Mouse (Mus musculus) megakaryocyte, embryonic 14.5 days (primary cell): ENCODE data around the gene Donson. TPM values are rescaled to one million over a fixed set of nuclear protein-coding genes. Genes with fewer than 3 reads are reported as not detected.
"Not testable (repeated sequence)": the region's sequence is repeated elsewhere in the genome, so short reads cannot be mapped to it uniquely, and the experiment has no call there.

Experiments
- H3K27me3 ChIP-seq: replicated peaks from 2 replicates; pipeline ENCODE3; 2012; ENCODE audit warnings: inconsistent platforms
- H3K36me3 ChIP-seq: replicated peaks from 2 replicates; pipeline ENCODE3; 2012; ENCODE audit warnings: low read length, inconsistent platforms, mixed read lengths
- H3K4me1 ChIP-seq: 2 replicates; pipeline ENCODE4 v1.6.1; 2012; ENCODE audit warnings: inconsistent platforms
- H3K4me3 ChIP-seq: replicated peaks from 2 replicates; pipeline ENCODE3; 2012; ENCODE audit warnings: moderate library complexity, mild to moderate bottlenecking, inconsistent platforms
- H3K9me3 ChIP-seq: 2 replicates; pipeline ENCODE4 v1.6.1; 2012; ENCODE audit warnings: inconsistent platforms
- FLI1 ChIP-seq: IDR thresholded peaks from 2 replicates; pipeline ENCODE4 v1.6.1; 2012; ENCODE audit warnings: low read length, inconsistent platforms, mixed read lengths
- GATA1 ChIP-seq: IDR thresholded peaks from 3 replicates; pipeline ENCODE4 v1.6.1; 2012; ENCODE audit warnings: mixed read lengths, low read length, inconsistent platforms, borderline replicate concordance
- polyA plus RNA-seq: library from polyadenylated mRNA; stranded (reverse); fragments of >175 nt; gene quantifications from 2 replicates; pipeline ENCODE4 v1.2.3, GENCODE M21; 2012; ENCODE audit warnings: low replicate concordance; ENCODE audit not compliant: insufficient read depth

Gene Donson
- polyA plus RNA-seq, 1 experiment, result 4.6 TPM

- TF ChIP-seq FLI1 (no peak), GATA1 (no peak)
- no peaks in the 10 kb centered on the region for H3K9me3 ChIP-seq
- H3K4me3 ChIP-seq, result peak within 1 kb of the TSS; percentile 96
- H3K4me1 ChIP-seq, result peaks cover 35% of the 10 kb centered on the region
- no peaks in the 10 kb centered on the region for H3K27me3 ChIP-seq
- H3K36me3 ChIP-seq, result peaks cover 31% of the 10 kb centered on the region
These were observed 41.7 kb downstream of the Donson start, which contains the start of gene Gart for GRCm38 (mm10) chr16:91646681-91647419. Gene Gart, minus strand, starts transcription at chr16:91646952.

- no peak for TF ChIP-seq GATA1
- H3K4me1 ChIP-seq, result peaks cover 28% of the 10 kb centered on the region
- no peaks in the 10 kb centered on the region for H3K27me3 ChIP-seq
- no peaks in the 10 kb centered on the region for H3K9me3 ChIP-seq
- H3K36me3 ChIP-seq, result peaks cover 31% of the 10 kb centered on the region
- H3K4me3 ChIP-seq, result peak overlapping the region; percentile 96
These were observed 42.5 kb downstream of the Donson start for GRCm38 (mm10) chr16:91645995-91646602.

DNA sequence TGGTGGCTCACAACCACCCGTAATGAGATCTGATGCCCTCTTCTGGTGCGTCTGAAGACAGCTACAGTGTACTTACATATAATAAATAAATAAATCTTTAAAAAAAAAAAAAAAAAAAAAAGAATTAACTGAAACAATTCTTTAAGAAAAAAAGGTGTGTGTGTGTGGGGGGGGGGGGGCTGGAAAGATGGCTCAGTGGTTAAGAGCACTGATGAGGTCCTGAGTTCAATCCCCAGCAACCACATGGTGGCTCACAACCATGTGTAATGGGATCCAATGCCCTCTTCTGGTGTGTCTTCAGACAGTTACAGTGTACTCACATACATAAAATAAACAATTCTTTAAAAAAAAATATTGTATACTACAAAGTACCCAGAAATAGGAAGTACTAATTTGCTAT lies 43.1 kb downstream of the Donson start:
- Histone ChIP-seq H3K4me3 (peak overlapping the region; percentile 96), H3K4me1 (peaks cover 24% of the 10 kb centered on the region), H3K36me3 (peaks cover 31% of the 10 kb centered on the region)
- not testable (repeated sequence) for H3K27me3 ChIP-seq, H3K9me3 ChIP-seq

DNA sequence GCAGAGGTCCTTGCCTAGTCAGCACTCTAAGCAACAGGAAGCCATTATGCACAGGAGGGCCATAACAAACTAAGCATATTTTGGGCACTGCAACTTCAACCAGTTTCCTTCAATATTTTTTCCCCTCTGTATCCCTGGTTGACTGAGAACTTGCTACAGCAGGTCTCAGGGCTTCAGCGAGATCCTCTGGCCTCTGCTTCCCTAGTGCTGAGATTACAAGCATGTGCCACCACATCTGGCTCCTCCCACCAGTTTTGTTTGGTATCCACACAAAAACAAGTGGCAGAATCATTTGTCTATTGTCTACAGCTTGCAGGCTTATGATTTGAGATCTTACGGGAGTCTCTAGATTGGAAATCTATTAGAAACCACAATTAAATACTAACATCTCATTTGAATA lies 43.7 kb downstream of the Donson start:
- Histone ChIP-seq H3K4me1 (peaks cover 20% of the 10 kb centered on the region), H3K9me3 (no peaks in the 10 kb centered on the region), H3K4me3 (peak overlapping the region; percentile 59), H3K36me3 (peaks cover 32% of the 10 kb centered on the region), H3K27me3 (no peaks in the 10 kb centered on the region)
- TF ChIP-seq GATA1 (no peak), FLI1 (no peak)

DNA sequence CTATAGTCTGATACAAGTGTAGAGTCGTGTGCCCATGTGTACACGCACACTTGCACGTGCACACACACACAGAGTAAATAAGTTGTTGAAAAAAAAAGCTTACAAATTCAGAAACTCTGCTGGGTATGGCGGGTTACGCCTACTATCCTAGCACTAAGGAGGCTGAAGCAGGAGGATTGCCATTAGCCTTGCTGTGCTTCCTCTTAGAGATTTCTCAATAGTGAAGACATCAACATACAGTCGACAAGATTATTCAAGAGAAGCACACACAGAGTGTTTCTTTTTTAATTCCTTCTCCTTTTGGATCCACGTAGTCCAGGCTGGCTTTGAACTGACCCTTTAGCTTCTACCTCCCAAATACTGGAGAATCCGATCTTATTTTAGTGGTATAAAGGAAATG lies 48.4 kb downstream of the Donson start:
- H3K27me3 ChIP-seq, result no peaks in the 10 kb centered on the region
- H3K4me1 ChIP-seq, result peaks cover 10% of the 10 kb centered on the region
- H3K36me3 ChIP-seq, result peaks cover 79% of the 10 kb centered on the region
- no peaks in the 10 kb centered on the region for H3K9me3 ChIP-seq
- TF ChIP-seq FLI1 (no peak), GATA1 (no peak)
- no peak overlapping the region for H3K4me3 ChIP-seq

- TF ChIP-seq FLI1 (no peak), GATA1 (no peak)
- no peaks in the 10 kb centered on the region for H3K27me3 ChIP-seq
- H3K4me3 ChIP-seq, result no peak overlapping the region
- peaks cover 9% of the 10 kb centered on the region for H3K4me1 ChIP-seq
- H3K36me3 ChIP-seq, result peaks cover 84% of the 10 kb centered on the region
- H3K9me3 ChIP-seq, result no peaks in the 10 kb centered on the region
These were observed 48.9 kb downstream of the Donson start for GRCm38 (mm10) chr16:91639636-91640035.

DNA sequence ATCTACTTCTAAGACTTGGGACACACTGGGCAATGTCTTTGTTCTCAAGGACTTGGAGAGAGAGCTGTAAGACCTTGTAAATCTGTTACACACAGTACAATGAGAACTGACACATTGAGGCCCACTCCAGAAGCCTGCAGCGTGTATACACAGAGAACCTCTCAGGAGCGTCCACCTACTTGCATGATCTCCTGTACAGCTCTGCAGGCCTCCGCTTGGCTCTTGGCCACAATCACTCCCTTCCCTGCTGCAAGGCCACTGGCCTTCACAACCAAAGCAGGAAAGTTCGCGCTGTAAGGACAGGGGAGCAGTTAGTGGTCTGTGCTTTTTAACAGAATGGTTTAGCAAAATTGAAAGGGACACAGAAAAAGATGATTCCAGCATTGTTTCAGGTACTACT lies 49.4 kb downstream of the Donson start:
- TF ChIP-seq FLI1 (no peak), GATA1 (no peak)
- H3K4me3 ChIP-seq, result no peak overlapping the region
- H3K27me3 ChIP-seq, result no peaks in the 10 kb centered on the region
- H3K4me1 ChIP-seq, result peaks cover 4% of the 10 kb centered on the region
- H3K36me3 ChIP-seq, result peaks cover 84% of the 10 kb centered on the region
- H3K9me3 ChIP-seq, result no peaks in the 10 kb centered on the region

DNA sequence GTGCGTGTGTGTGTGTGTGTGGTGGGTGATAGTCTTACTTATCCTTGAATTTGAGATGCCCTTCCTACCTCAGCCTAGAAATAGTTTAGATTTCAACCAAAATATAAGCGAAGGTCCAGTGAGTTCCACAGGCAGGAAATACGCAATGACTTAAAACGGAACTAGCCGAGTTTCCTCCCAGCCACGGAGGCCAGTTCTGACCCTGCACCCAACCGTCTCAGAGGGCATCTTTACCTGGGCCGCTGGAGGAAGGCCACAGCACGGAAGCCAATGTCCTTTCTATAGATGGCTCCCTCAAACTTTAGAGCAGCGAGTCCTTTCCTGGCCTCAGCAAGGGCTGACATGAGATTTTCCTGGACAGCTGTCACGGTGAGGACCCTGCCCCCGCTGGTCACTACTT lies 54.9 kb downstream of the Donson start:
- Histone ChIP-seq H3K36me3 (peaks cover 92% of the 10 kb centered on the region), H3K4me3 (no peak overlapping the region), H3K4me1 (peaks cover 23% of the 10 kb centered on the region), H3K9me3 (no peaks in the 10 kb centered on the region), H3K27me3 (no peaks in the 10 kb centered on the region)
- TF ChIP-seq GATA1 (no peak), FLI1 (no peak)

GRCm38 (mm10) chr16:91632940-91633339 lies 55.6 kb downstream of the Donson start:
- no peak for TF ChIP-seq FLI1
- H3K36me3 ChIP-seq, result peaks cover 92% of the 10 kb centered on the region

GRCm38 (mm10) chr16:91632439-91632838 lies 56.1 kb downstream of the Donson start:
- peaks cover 92% of the 10 kb centered on the region for H3K36me3 ChIP-seq

More at GRCm38 (mm10) chr16:91632940-91633339, 55.6 kb downstream of the Donson start:
- Histone ChIP-seq H3K4me3 (no peak overlapping the region), H3K9me3 (no peaks in the 10 kb centered on the region), H3K4me1 (peaks cover 27% of the 10 kb centered on the region), H3K27me3 (no peaks in the 10 kb centered on the region)

More at GRCm38 (mm10) chr16:91632439-91632838, 56.1 kb downstream of the Donson start:
- Histone ChIP-seq H3K4me1 (peaks cover 27% of the 10 kb centered on the region), H3K27me3 (no peaks in the 10 kb centered on the region), H3K9me3 (no peaks in the 10 kb centered on the region), H3K4me3 (no peak overlapping the region)
- no peak for TF ChIP-seq GATA1
- TF ChIP-seq FLI1, result no peak
